Mouse (Mus musculus) left cerebral cortex, postnatal 36 days (tissue): ENCODE results near the gene Rnf111. TPM values are rescaled to one million over a fixed set of nuclear protein-coding genes. Genes with fewer than 3 reads are reported as not detected.
"Not testable (repeated sequence)": the region's sequence is repeated elsewhere in the genome, so short reads cannot be mapped to it uniquely, and the experiment has no call there.

ENCODE experiments used
- DNase-seq, 2 experiments: peaks; one replicate each; pipeline ENCODE4 v3.0.0; 2021 to 2022; ENCODE audit warnings: low spot score in 2 of 2, mixed read lengths in 1 of 2
- intact Hi-C: fragments of 180-260 bp; cut with DNase I; formaldehyde crosslinking; loops from one replicate; pipeline ENCODE4 v1.15.1; 2025
- total RNA-seq, 2 experiments: library from RNA; stranded (reverse); gene quantifications; 2 replicates each; pipeline ENCODE4 v1.2.3; 2021

Gene Rnf111
- total RNA-seq, 2 experiments from 2014 or later = 36.0 to 45.7 TPM

GRCm38 (mm10) chr9:70503015-70503603, 416 bp downstream of the Rnf111 start:
- intact Hi-C loops = loop anchor here (1.0 to 2.0 kb wide), 2 partner anchors 39 to 154 kb away; partner anchors contain the start of genes Gm10642, Mindy2 and Sltm
- no peak for DNase-seq

- no peak for DNase-seq
- intact Hi-C loops = loop anchor here (1.0 to 2.0 kb wide), 2 partner anchors 40 to 154 kb away; partner anchors contain the start of genes Gm10642, Mindy2 and Sltm
These were observed 1.1 kb downstream of the Rnf111 start for GRCm38 (mm10) chr9:70502284-70503014.

GRCm38 (mm10) chr9:70496990-70497389, 6.5 kb downstream of the Rnf111 start:
- no peak for DNase-seq
- intact Hi-C loops = no loop called here

- intact Hi-C loops = no loop called here
These were observed 10.5 kb downstream of the Rnf111 start for GRCm38 (mm10) chr9:70493038-70493437.

GRCm38 (mm10) chr9:70491176-70491575, 12.3 kb downstream of the Rnf111 start:
- intact Hi-C loops = no loop called here
- no peak for DNase-seq

More at GRCm38 (mm10) chr9:70493038-70493437, 10.5 kb downstream of the Rnf111 start:
- no peak for DNase-seq

GRCm38 (mm10) chr9:70487401-70487800, 16.1 kb downstream of the Rnf111 start:
- no peak for DNase-seq
- intact Hi-C loops = no loop called here

- intact Hi-C loops = no loop called here
- no peak for DNase-seq
These were observed 17.7 kb downstream of the Rnf111 start for GRCm38 (mm10) chr9:70485840-70486239.

GRCm38 (mm10) chr9:70483495-70483894, 20.0 kb downstream of the Rnf111 start:
- intact Hi-C loops = no loop called here
- DNase-seq = no peak

GRCm38 (mm10) chr9:70481872-70482271, 21.7 kb downstream of the Rnf111 start:
- intact Hi-C loops = no loop called here
- DNase-seq = no peak

GRCm38 (mm10) chr9:70477229-70477628, 26.3 kb downstream of the Rnf111 start:
- intact Hi-C loops = no loop called here

GRCm38 (mm10) chr9:70475777-70476270, 27.7 kb downstream of the Rnf111 start:
- intact Hi-C loops = no loop called here

More at GRCm38 (mm10) chr9:70477229-70477628, 26.3 kb downstream of the Rnf111 start:
- DNase-seq = no peak

GRCm38 (mm10) chr9:70473400-70473799, 30.1 kb downstream of the Rnf111 start:
- intact Hi-C loops = no loop called here
- DNase-seq = no peak

More at GRCm38 (mm10) chr9:70475777-70476270, 27.7 kb downstream of the Rnf111 start:
- no peak for DNase-seq

- intact Hi-C loops, DNase-seq: not testable (repeated sequence)
These were observed 40.4 kb downstream of the Rnf111 start for GRCm38 (mm10) chr9:70463091-70463490.

GRCm38 (mm10) chr9:70452371-70452770, 51.2 kb downstream of the Rnf111 start:
- intact Hi-C loops = no loop called here
- DNase-seq = no peak

- no peak for DNase-seq
- intact Hi-C loops = no loop called here
These were observed 54.5 kb downstream of the Rnf111 start for GRCm38 (mm10) chr9:70449072-70449471.

GRCm38 (mm10) chr9:70439959-70440358, 63.6 kb downstream of the Rnf111 start:
- no peak for DNase-seq
- intact Hi-C loops = no loop called here

- intact Hi-C loops = no loop called here
- no peak for DNase-seq
These were observed 80.9 kb downstream of the Rnf111 start for GRCm38 (mm10) chr9:70422661-70423060.

GRCm38 (mm10) chr9:70421257-70422056, 82.1 kb downstream of the Rnf111 start, which contains the start of gene Ccnb2:
Ccnb2 (minus strand) TSS chr9:70421547.
- intact Hi-C loops = no loop called here
- peak; percentile 76 to 79 for DNase-seq

GRCm38 (mm10) chr9:70416412-70416811, 87.1 kb downstream of the Rnf111 start:
- intact Hi-C loops = no loop called here
- no peak for DNase-seq

- no peak for DNase-seq
- intact Hi-C loops = no loop called here
These were observed 90.5 kb downstream of the Rnf111 start for GRCm38 (mm10) chr9:70413038-70413437.
